Mouse (Mus musculus): ENCODE measurements around the gene Pkig.

DNA sequence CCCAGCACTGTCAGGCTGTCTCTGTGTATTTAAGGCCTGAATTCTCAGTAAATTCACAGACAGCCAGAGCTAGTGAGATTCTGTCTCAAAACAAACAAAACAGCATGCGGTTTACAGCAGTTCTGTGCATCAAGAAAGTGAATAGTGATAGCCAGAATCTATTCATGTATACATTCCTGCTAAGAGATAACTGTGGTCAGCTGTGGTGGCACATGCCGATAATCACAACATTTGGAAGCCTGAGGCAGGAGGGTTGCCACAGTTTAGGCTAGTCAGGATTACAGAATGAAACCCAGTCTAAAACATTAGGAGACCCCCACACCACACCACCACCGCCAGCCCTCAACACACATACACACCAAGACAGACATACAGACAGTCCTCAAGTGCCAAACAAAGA, 31.6 kb downstream of the Pkig start:
- TF ChIP-seq MAFK (IDR thresholded peaks at IDR 0.05; ENCODE audit: borderline replicate concordance, low read depth, low read length), result no peak
- TF ChIP-seq HCFC1 (IDR thresholded peaks at IDR 0.05; ENCODE audit: low read depth, low read length), result no peak
- TF ChIP-seq CTCF (IDR thresholded peaks at IDR 0.05 in 2 of 3, conservative IDR thresholded peaks at IDR 0.05 in 1 of 3; ENCODE audit: control insufficient read depth in 1 of 3, insufficient read depth in 1 of 3, low read depth in 2 of 3, low read length in 3 of 3, poor library complexity in 1 of 3, severe bottlenecking in 1 of 3), result no peak
- peak; percentile 50 for TF ChIP-seq MAX (IDR thresholded peaks at IDR 0.05; ENCODE audit: low read length)
- TF ChIP-seq TAL1 (IDR thresholded peaks at IDR 0.05; ENCODE audit: low read length), result peak; percentile 21; the same call in 1 of the 2 replicates
- TF ChIP-seq CHD2 (IDR thresholded peaks at IDR 0.05; ENCODE audit: low read length), result no peak
